Mouse (Mus musculus): ENCODE measurements around the gene Apof. TPM values are rescaled to one million over a fixed set of nuclear protein-coding genes. Genes with fewer than 3 reads are reported as not detected.

The Apof gene
- total and polyA plus RNA-seq, 3 experiments, result 0.66 to 1.3 (median 0.99) TPM

- TF ChIP-seq MYC (IDR thresholded peaks at IDR 0.05; ENCODE audit: low read depth, low read length), result no peak
- TF ChIP-seq MXI1 (IDR thresholded peaks at IDR 0.05; ENCODE audit: low read depth, low read length), result no peak; the same call in 1 of the 2 replicates
- TF ChIP-seq ZNF384 (IDR thresholded peaks at IDR 0.05; ENCODE audit: low read depth, low read length), result peak; percentile 94
- no peak for TF ChIP-seq CTCF (conservative IDR thresholded peaks at IDR 0.05 in 1 of 2, IDR thresholded peaks at IDR 0.05 in 1 of 2; ENCODE audit: low read depth in 2 of 2, low read length in 2 of 2)
- no peak for TF ChIP-seq SMC3 (IDR thresholded peaks at IDR 0.05; ENCODE audit: low read depth, low read length)
- TF ChIP-seq RCOR1 (conservative IDR thresholded peaks at IDR 0.05; ENCODE audit: low read depth, low read length), result 0 out of 2 replicates have a peak, but pooled peaks have one; percentile 27
Measured at GRCm38 (mm10) chr10:128298243-128298642, 29.8 kb downstream of the Apof start (continued).

GRCm38 (mm10) chr10:128298702-128299171 is 30.3 kb downstream of the Apof start, which contains the start of gene Il23a:
TSS of gene Il23a (minus strand) at chr10:128298752.
- H3K79me2 ChIP-seq (replicated peaks; ENCODE audit: control insufficient read depth, extremely low read depth, insufficient read depth, poor library complexity, severe bottlenecking), result no peaks in the 10 kb centered on the region; the same call in 1 of the 2 replicates
- H3K27ac ChIP-seq (ENCODE audit: insufficient read depth, low read depth), result peak within 1 kb of the TSS; percentile 43
- peak within 1 kb of the TSS; percentile 65 for H3K9ac ChIP-seq (ENCODE audit: insufficient read depth, low read depth)
- H3K4me2 ChIP-seq (ENCODE audit: insufficient read depth, low read depth, poor library complexity, severe bottlenecking), result no peak within 1 kb of the TSS; the same call in 1 of the 2 replicates
- no peaks in the 10 kb centered on the region for H3K36me3 ChIP-seq (replicated peaks in 1 of 2; ENCODE audit: control insufficient read depth in 1 of 2, insufficient read depth in 1 of 2, low read length in 1 of 2)
- H3K4me1 ChIP-seq (ENCODE audit: control insufficient read depth in 1 of 2, insufficient read depth in 2 of 2), result peaks cover 11 to 44% of the 10 kb centered on the region in 2 experiments
- dilution Hi-C loops (cut with MboI; ENCODE audit: extremely low pct_ligation_motif_present, extremely low pct_unique_long_range_greater_than_20kb, low sequenced_read_pairs), result no loop called here
- no peak for DNase-seq (ENCODE audit: extremely low read depth)
- in situ Hi-C loops (cut with MboI; ENCODE audit: low pct_ligation_motif_present, low pct_unique_long_range_greater_than_20kb, low sequenced_read_pairs), result no loop called here
- no peak within 1 kb of the TSS for H3K4me3 ChIP-seq (replicated peaks in 1 of 3; ENCODE audit: low read depth in 2 of 3, low read length in 2 of 3, poor library complexity in 1 of 3)
- H3K9me3 ChIP-seq (replicated peaks; ENCODE audit: low read length), result no peaks in the 10 kb centered on the region
- TF ChIP-seq JUND (conservative IDR thresholded peaks at IDR 0.05; ENCODE audit: low read depth, low read length), result no peak
- peak; percentile 50 for TF ChIP-seq BHLHE40 (IDR thresholded peaks at IDR 0.05; ENCODE audit: low read depth, low read length)
- TF ChIP-seq ZC3H11A (IDR thresholded peaks at IDR 0.05; ENCODE audit: low read depth, low read length), result no peak
- peak; percentile 31; the same call in 1 of the 2 replicates for TF ChIP-seq TCF12 (IDR thresholded peaks at IDR 0.05; ENCODE audit: low read depth, low read length)
- peak; percentile 87 for TF ChIP-seq ETS1 (conservative IDR thresholded peaks at IDR 0.05; ENCODE audit: low read depth, low read length)
- no peak for TF ChIP-seq TBP (conservative IDR thresholded peaks at IDR 0.05; ENCODE audit: low read depth, low read length)
- TF ChIP-seq IRF4 (IDR thresholded peaks at IDR 0.05; ENCODE audit: low read depth, low read length), result peak; percentile 56
- TF ChIP-seq MEF2A (IDR thresholded peaks at IDR 0.05; ENCODE audit: borderline replicate concordance, low read depth, low read length), result 0 out of 2 replicates have a peak, but pooled peaks have one; percentile 7
- TF ChIP-seq NRF1 (IDR thresholded peaks at IDR 0.05; ENCODE audit: low read depth, low read length), result no peak
- TF ChIP-seq MAFK (IDR thresholded peaks at IDR 0.05; ENCODE audit: insufficient replicate concordance, low read length), result no peak
- no peak for TF ChIP-seq RCOR1 (conservative IDR thresholded peaks at IDR 0.05; ENCODE audit: low read depth, low read length)
- TF ChIP-seq HCFC1 (IDR thresholded peaks at IDR 0.05; ENCODE audit: low read depth, low read length), result no peak
- no peak for TF ChIP-seq POLR2AphosphoS2 (IDR thresholded peaks at IDR 0.05; ENCODE audit: low read depth, low read length)
- no peak for TF ChIP-seq JUN (IDR thresholded peaks at IDR 0.05; ENCODE audit: insufficient read depth, low read depth, low read length)
- no peak for TF ChIP-seq CTCF (conservative IDR thresholded peaks at IDR 0.05 in 1 of 2, IDR thresholded peaks at IDR 0.05 in 1 of 2; ENCODE audit: low read depth in 2 of 2, low read length in 2 of 2)
- no peaks in the 10 kb centered on the region for H3K27me3 ChIP-seq (replicated peaks)
